Mouse (Mus musculus): ENCODE measurements around the gene Tmco5. TPM values are rescaled to one million over a fixed set of nuclear protein-coding genes. Genes with fewer than 3 reads are reported as not detected.
A peak's percentile ranks its signal among the peaks of the same experiment; 100 is the strongest.
"Not testable (repeated sequence)": the region's sequence is repeated elsewhere in the genome, so short reads cannot be mapped to it uniquely, and the experiment has no call there.

Tmco5 gene
- total RNA-seq, 2 experiments from 2014 or later = not detected

GRCm38 (mm10) chr2:116922580-116923500, 44.3 kb downstream of the Tmco5 start:
- DNase-seq = no peak
- intact Hi-C loops (cut with DNase I) = loop anchor here (5.0 kb wide), 2 partner anchors 49 to 199 kb away; partner anchors contain the start of gene Spred1

- DNase-seq = no peak
- intact Hi-C loops (cut with DNase I) = loop anchor here (5.0 kb wide), 2 partner anchors 49 to 199 kb away; partner anchors contain the start of gene Spred1
These were observed 45.2 kb downstream of the Tmco5 start for GRCm38 (mm10) chr2:116923684-116924083.

- intact Hi-C loops (cut with DNase I) = loop anchor here (5.0 kb wide), 2 partner anchors 48 to 198 kb away; partner anchors contain the start of gene Spred1
- no peak for DNase-seq
These were observed 45.8 kb downstream of the Tmco5 start for GRCm38 (mm10) chr2:116924292-116924691.

- DNase-seq = no peak
- intact Hi-C loops (cut with DNase I) = no loop called here
These were observed 46.7 kb downstream of the Tmco5 start for GRCm38 (mm10) chr2:116925230-116925629.

GRCm38 (mm10) chr2:116932218-116932617, 53.7 kb downstream of the Tmco5 start:
- peak in 1 of 2 experiments; percentile 10 for DNase-seq
- intact Hi-C loops (cut with DNase I) = no loop called here

GRCm38 (mm10) chr2:116934236-116934635, 55.7 kb downstream of the Tmco5 start:
- DNase-seq; intact Hi-C loops (cut with DNase I): not testable (repeated sequence)

- DNase-seq = no peak
- intact Hi-C loops (cut with DNase I) = no loop called here
These were observed 56.3 kb downstream of the Tmco5 start for GRCm38 (mm10) chr2:116934776-116935175.

GRCm38 (mm10) chr2:116936371-116936770, 57.9 kb downstream of the Tmco5 start:
- intact Hi-C loops (cut with DNase I) = no loop called here
- no peak for DNase-seq

GRCm38 (mm10) chr2:116937166-116937565, 58.7 kb downstream of the Tmco5 start:
- intact Hi-C loops (cut with DNase I) = no loop called here
- DNase-seq = no peak

- intact Hi-C loops (cut with DNase I) = no loop called here
- DNase-seq = no peak
These were observed 63.3 kb downstream of the Tmco5 start for GRCm38 (mm10) chr2:116941816-116942215.

Other genes with a start within 250 kb of the Tmco5 start
- 10 to 100 TPM; 23.7 to 30.8 TPM for gene Spred1, start 242.7 kb downstream of the Tmco5 start, total RNA-seq (2021)

Measured in heart, postnatal 10 days (tissue).